Mouse (Mus musculus) stomach, postnatal 0 days (tissue): Measurements from ENCODE around the gene Batf.

Experiments
- CTCF ChIP-seq: IDR thresholded peaks from 2 replicates; pipeline ENCODE4 v1.5.1; 2016; ENCODE audit warnings: antibody characterized with exemption, low read depth, mild to moderate bottlenecking, moderate library complexity
- EP300 ChIP-seq: optimal IDR thresholded peaks from 2 replicates; pipeline ENCODE3; 2016; ENCODE audit warnings: antibody characterized with exemption

- TF ChIP-seq CTCF (peak; percentile 38; the same call in 1 of the 2 replicates), EP300 (no peak)
These were observed 1.4 kb downstream of the Batf start for GRCm38 (mm10) chr12:85687846-85688245.
